Mouse (Mus musculus) ovary, postnatal 10 days (tissue): ENCODE data around the gene Arap1.

Experiments used
- DNase-seq: peaks from one replicate; pipeline ENCODE4 v3.0.0; 2022; ENCODE audit warnings: low spot score

The Arap1 gene

DNA sequence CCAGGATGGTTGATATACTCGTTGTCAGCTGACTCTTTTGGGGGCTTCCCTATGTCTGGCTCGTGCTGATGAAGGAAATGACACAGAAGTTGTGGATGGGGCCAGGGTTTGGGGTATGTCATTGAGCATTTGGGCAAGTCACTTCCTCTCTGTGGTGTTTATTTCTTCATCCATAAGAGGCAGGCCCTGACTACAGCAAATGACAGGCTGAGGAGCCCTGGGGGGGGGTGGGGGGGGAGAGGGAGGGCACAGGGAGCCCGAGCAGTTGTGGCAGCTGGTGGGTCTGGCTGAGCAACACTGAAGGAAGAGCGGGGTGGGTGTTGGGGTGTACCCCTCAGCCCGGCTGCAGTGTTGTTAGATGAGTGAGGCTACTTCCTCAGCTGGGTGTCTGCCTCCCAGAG is 14.9 kb downstream of the Arap1 start:
- no peak for DNase-seq

DNA sequence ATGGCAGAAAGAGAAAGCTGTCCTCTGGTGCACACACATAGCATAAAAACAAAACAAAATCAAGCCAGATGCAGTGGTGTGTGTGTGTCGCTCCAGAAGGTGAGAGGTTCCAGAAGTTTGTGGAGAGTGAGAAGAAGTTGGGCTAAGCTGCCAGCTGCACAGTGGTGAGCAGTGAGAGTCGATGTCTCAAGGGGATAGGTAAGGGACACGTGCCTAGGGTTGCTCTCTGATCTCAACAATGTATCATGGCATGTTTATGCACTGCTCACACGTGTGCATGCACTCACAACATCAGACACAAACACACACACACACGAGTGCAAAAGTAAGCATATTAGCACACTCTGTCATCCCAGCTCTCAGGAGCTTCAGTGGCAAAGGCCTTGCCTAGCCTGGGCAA is 16.0 kb downstream of the Arap1 start:
- no peak for DNase-seq

DNA sequence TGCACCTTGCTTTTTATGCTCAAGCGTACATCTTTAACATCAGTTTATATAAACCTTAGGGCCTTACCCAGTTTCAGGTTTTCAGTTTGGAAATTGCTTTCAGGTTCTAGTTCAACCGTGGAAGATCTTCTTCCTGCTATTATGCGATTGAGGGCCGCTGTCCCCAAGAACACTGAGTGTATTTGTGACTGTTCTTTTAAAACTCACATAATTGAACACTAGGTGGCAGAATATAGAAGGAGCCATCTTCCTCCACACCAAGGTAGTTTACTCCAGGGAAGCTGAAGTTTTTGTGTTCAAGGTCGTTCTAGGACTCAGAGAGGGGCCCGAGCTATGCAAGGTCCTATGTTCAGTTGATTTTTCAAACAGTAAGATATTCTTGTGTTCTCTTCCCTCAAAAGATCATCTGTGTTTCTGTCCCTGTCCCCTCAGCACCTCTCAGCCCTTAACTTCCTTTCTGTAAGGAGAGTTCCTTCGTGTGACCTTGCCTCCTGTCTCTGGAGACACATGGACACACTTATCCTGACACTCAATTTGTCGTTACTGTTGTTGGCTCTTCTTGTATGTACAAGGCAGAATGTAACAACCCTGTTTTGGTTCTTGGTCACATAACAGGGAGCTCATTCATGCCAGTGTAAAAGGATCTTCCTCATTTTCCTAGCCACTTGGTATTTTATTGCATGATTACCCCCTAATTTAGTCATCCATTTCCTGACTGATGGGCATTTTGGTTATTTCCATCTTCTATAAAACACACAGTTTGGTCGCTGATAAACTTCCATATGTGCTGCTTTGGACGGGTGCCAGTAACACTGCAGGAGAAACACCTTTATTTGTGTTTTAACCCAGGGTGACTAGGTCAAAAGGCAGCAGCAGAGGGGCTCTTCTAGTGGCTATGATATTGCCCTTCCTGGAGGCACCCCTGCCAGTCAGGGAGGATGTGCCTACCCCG is 20.3 kb downstream of the Arap1 start:
- no peak for DNase-seq

DNA sequence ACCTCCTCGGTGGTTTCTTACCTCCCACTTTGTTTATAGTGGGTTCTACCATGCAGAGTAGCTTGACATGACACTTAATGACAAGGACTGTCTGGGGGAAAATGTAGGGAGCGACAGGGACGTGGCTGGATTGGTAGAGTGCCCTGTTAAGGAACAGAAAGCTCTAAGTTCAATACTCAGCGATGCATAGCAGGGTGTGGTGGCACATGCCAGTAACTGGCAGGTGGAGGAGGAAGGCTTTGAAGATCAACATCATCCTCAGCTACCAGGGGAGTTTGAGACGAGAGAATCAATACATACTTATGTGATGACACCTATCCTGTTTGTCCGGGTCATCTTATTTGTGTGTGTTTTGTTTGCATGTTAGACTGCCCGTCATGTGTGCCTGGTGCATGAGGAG is 21.8 kb downstream of the Arap1 start:
- DNase-seq: no peak

DNA sequence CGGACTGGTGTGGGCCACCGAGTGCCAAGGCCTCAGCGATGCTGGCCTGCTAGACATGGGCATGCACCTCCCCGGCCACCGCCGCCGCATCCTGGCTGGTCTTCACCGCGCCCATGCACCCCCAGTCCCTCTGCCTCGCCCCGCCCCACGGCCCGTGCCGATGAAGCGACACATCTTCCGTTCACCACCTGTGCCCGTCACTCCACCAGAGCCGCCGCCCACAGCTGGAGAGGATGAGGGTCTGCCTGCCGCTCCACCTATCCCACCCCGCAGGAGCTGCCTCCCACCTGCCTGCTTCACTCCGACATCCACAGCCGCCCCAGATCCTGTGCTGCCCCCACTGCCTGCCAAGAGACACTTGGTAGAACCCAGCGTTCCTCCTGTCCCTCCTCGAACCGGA is 25.2 kb downstream of the Arap1 start:
- no peak for DNase-seq

DNA sequence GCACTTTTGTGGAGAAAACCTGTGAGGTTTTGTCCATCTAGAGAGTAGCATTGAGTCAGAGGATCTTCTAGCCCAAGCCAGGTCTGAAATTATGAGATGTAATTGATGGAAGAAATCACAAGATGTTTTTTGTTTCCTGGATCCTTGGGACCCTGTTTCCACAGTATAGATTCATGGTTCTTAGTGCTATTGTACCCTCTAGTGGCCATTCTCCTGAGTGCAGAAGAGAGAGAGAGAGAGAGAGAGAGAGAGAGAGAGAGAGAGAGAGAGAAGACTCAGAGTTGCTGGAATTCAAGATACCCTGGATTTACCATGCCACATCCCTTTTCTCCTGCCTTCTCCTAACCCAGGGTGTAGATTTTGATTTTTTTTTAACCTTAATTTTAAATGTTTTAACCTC is 26.3 kb downstream of the Arap1 start:
- no peak for DNase-seq

DNA sequence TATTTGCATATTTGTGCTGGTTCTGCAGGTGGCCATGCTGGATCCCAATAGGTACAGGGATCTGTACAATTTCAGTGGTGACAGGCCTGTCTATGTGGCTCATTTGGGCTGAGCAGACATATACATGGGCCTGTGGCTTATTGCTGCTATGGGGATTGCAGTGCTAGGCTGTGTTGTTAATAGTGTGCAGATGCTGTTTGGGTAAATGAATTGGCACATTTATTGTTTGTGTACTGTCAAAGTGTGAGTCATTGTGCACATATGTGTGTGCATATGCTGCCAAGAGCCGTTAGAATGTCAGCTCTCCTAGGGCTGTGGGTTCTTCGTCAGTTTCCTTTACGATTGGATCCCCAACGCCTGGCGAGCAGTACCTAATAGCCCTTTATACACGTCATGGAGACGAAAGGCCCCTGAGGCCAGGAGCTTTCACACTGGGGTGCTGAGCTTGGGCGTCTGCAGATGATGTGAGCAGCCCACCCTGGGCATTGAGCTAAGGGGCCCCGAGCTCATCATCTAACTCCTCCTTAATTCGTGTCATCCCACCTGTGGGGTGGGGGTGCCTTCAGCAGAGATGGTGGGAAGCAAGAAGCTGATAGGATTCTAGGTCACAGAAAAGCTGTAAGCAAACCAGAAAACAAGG is 29.0 kb downstream of the Arap1 start:
- DNase-seq: no peak

DNA sequence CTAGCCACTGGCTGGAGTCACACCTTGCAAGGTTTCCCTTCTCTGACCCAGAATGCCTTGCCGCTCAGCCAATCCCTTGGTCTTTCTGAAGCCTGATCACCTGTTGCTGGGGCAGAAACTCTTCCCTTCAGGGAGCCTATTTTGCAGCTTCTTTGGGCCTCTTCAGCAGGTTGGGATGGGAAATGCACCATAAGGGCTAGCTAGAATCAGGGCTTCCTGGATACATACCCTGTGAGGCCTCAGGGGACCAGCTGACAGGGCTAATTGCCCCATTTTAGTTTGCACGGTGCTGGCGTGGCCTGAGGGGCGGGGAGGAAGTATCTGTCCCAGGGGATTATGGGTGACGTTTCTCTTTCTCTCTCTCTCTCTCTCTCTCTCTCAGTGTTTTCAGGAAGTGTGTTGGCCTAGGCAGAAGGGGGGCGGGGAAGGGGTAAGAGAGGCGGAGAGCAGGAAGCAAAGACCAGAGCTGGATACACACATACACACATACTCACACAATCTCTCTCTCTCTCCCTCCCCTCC is 29.9 kb downstream of the Arap1 start:
- peak; percentile 62 for DNase-seq

DNA sequence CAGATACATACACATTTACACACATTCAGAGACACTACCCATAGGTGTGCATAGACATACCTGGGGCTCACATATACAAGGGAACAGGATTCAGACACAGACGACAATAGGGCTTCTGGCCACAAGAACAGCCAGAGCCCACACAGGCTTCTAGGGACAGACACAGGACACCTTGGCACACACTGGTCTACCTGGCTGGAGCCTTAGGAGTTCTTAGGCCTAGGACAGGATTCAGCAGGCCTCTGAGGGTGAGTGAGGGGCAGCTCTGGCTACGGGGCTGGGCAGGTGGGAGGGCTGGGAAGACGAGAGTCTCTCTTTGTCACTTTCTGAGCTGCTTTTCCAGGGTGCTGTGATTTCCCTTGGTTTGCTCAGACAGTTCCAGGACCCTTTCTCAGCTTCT is 30.4 kb downstream of the Arap1 start:
- no peak for DNase-seq

DNA sequence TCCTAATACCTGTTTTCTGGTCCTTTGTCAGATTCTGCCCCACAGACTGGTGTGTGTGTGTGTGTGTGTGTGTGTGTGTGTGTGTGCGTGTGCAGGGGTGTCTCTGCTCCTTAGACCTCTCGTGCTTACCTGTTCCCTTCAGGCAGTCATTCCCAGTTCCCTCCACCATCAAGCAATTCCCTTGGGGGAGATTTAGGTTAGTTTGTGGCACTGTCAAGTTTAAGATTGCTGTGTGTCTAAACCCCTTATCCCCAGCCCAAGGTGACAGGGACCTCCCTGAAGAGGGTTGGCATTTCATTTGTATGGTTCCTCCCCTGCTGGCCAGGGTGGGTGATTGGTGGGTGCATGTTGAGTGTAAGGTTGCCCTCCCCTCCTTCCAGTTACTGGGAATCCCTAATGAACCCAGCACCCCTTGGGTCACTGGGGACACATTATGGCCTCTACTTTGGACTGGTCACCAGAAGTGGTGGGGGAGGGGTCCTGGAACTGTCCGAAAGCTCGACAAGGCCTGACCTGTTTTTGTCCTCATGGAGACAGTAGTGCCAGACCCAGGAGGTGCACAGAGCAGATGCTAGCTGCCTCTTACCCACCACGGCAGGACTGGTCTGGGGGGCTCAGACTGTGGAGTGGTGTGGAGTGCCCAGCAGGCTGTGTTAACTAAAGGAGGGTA is 31.1 kb downstream of the Arap1 start:
- DNase-seq: no peak

DNA sequence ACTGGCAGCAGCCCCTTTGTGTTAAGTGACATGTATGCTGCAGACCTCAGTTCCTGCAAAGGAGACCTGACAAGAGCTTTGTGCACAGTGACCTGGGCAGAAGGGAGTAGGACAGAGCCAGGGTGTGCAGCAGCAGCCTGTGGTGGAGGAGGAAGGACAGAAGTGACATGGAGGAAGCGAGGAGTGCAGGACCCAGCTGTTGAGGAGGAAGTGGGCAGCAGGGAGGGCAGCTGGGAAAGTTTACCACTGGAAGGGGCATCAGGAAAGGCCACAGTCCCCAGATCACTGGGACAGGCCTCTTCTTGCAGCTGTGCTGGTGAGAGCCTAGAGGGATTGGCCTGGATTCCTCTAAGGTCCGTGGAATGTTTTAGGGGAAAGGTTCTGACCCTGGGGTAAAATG is 31.9 kb downstream of the Arap1 start:
- DNase-seq: no peak

DNA sequence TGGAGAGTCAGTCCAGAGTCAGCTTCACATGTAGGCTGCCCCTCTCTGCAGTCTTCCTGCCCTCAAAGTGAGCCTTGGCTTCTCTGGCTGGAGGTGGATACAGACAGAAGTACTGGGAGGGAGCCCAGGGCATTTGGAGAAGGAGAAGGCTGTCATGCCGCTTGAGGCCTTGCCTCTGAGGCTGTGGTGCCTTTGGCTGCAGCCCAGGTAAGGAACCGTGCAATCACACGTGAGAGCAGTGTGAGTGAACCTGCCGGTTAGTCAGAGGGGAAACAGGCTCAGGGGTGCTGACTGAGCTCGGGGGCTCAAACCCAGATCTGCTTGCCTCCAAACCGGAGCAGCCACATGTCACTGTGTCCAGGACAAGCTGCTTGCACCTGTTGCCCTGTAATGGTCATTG is 33.6 kb downstream of the Arap1 start:
- DNase-seq: no peak

DNA sequence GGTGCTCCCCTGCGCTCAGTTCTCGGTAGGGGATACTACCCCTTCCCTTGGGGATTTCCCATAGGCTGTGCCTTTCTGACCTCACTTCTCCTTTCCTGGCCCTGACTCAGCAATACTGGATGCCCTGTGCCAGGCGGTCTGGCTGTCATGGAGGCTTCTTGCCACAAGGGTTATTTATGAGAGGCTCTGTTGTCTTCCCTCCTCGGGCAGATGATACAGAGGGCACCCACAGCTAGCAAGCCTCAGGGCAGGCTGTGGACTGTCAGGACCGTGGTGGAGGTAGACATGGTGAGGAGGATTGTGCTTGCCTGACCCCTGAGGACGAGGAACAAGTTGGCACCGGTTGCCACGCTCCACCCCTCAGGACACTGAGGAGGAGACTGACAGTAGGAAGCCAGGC is 34.5 kb downstream of the Arap1 start:
- DNase-seq: no peak

DNA sequence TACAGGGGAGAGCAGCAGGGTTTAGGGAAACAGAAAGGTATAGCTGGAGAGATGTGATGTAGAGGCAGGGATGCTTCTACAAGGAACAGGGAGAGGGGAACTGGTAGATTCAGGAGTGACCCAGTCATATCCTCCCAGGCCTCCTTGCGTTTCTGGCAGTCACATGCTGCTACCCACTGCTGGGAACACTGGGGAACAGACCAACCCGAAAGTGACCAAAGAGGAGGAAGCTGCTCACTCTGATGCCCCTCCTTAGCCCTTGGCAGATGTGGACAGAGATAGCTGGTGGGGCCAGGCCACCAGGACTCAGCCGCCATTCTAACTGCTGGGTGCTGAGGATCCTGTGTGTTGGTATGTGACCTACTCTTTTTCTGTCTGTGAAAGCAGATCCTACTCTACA is 35.9 kb downstream of the Arap1 start:
- no peak for DNase-seq

DNA sequence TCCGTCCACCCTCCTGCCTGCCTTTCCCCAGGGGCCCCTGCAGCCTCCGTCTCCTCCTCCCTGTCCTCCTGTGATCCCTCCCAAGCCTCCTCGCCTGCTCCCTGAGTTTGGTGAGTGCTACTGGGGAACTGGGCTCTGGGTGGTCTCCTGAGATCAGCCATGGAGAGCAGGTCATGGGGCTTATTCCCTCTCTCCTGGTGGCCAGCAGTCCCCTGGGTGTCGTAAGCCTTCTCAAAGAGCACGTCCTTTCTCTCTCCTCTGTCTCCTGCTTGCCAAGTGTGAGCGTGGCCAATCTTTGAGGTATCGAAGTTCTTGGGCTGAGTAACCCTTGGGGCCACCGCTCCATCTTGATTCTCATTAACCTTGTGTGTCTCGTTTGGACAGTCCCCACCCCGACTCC is 37.1 kb downstream of the Arap1 start:
- no peak for DNase-seq

DNA sequence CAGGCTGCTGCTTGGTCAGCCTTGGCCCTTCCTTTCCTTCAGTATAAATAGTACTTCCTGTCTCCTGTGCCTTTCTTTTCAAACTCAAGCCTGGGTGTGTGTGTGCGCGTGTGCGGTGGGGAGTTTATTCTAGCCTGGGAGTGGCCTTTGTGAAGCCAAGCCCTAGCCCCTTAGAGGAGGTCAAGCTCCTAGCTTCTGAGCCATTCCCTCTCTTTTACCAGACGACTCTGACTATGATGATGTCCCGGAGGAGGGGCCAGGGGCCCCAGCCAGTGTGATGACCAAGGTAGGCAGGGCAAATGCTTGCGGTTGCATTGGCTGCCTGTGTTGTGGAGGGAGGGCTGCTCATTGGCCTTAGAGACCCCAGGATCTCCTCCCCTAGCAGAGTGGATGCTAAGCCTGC is 37.5 kb downstream of the Arap1 start:
- DNase-seq: no peak

DNA sequence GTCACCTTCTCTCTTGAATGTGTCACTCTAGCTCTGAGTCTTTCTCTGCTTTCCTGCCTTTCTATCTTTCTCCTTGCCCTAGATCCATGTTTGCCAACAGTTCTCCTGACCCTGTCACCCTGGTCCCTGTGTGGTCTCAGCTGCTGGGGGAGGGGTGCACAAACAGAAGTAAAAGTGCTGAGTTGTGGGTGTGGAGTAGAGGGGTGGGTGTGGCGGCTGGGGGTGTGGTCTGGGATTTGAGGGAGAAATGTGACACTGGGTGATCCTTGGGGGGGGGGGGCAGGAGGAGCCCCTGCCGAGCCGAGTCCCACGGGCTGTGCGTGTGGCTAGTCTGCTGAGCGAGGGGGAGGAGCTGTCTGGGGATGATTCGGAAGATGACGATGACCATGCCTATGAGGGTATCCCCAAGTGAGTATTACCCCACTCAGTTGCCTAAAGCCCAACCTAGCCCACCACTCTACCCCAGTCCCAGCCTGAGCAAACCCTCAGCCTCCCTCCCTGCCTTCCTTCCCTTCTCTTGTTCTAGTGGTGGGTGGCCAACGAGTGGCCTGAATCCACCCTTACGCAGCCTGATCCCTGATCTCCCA is 38.1 kb downstream of the Arap1 start:
- no peak for DNase-seq

DNA sequence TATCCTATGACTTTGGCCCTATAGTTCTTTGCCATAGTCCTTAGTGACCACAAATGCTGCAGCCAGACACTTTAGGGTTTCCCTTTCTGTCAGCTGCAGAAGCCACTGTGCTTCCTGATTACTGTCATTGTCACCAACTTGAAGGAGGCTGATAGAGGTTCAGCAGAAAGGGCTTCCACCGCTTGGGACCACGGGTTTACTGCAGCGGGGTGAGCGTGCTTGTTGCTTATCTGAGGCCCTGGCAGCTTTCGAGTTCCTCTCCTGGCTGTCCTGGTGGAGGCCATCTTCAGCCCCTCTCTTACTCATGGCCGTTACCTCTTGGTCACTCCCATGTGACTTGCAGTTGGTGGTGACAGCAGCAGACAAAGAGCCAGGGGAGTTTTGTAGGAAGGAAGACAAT is 41.4 kb downstream of the Arap1 start:
- DNase-seq: no peak

DNA sequence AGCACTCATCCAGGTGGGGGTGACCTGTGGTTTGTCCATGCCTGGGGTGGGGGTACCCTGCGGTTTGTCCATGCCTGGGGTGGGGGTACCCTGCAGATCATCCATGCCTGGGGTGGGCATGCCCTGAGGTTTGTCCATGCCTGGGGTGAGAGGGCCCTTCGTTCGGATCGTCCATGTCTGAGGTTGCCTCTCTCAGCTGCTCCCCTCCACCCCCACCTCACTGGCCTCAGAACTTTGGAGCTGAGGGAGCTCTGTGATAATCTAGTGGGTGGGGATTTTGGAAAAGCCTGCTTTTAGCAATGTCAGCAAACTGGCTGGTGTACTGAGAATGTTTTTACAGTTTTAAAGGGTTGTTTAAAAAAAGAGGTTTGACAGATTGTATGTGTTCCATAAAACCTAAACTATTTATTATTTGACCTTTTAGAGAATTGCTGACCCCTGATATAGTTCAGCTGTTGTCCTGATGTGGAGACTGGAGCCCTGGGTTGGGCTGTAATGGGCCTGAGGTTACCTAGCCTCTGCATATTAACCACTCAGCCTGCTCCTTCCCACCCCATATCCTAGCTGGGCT is 44.1 kb downstream of the Arap1 start:
- no peak for DNase-seq

DNA sequence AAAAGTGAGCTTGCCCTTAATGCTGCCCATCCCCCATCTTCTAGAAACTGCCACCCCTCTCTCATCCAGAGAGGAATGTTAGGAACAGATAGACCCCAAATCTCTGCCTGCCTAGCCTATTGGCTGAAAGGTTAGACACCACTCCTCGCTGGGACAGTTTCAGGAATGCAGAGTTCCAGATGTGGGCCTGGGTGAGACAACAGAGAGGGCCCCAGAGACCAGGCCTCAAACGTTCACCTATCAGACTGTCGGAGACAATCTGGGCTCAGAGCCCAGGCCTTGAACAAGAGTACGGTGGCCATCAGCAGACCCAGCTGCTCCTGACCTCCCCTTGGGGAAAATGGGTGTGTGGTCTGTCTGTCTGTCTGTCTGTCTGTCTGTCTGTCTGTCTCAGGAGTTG is 45.1 kb downstream of the Arap1 start:
- DNase-seq: no peak

DNA sequence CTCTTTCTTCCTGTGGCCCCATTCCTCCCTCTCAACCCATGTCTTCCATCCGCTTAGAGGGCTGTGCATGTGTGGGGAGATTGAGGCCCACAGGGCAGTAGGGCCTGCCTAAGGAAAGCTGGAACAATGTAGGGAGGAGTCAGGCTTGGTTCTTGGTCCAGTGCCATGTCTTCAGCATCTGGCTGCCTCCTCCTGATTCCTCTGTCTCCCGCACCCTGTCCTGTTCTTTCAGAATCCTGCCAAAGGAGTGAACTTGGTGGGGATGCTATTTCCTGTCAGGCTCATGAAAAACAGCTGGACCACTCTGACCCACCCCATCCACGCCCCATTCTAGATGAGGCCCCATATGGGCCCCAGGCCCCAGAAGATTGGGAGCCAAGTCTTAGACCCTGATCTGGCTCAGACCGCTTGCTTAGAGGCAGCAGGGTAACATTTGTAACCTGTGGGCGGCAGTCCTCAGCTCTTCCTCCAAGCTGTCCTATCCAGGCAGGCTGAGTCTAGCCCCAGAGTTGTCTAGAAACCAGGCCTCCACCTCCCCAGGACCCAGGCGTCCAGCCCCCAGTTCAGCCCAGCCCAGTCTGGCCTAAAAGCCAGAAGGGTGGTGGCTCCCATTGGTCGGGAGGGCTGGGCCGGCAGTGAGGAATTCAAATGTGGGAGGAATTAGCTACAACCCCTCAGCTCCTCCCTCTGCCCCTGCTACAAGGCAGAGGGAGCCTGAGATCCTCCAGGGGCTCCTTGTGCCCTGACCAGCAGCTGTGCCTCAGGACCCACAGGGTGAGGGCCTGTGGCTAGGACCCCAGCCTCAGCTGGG is 46.0 kb downstream of the Arap1 start:
- no peak for DNase-seq
